Mouse (Mus musculus) hindbrain, embryonic 15.5 days (tissue): ENCODE measurements at regions not wholly inside any gene's neighbourhood (a gene's known extent, or its start where the extent isn't known, plus 50 kb on each side); places are given as distances from the start of the nearest gene placed in this dataset.
"Not testable (repeated sequence)": the region's sequence is repeated elsewhere in the genome, so short reads cannot be mapped to it uniquely, and the experiment has no call there.

Experiments
- ATAC-seq: fragments of 200-750 bp; cut with Nextera tagmentation; 2 replicates; pipeline ENCODE4 v1.8.0; 2017; ENCODE audit warnings: low read depth, moderate number of reproducible peaks, moderate TSS enrichment; ENCODE audit not compliant: low FRiP score
- H3K27ac ChIP-seq: fragments of 300-500 bp; sonication (generic); replicated peaks from 2 replicates; pipeline ENCODE4 v1.5.1; 2015; ENCODE audit warnings: mild to moderate bottlenecking, inconsistent platforms
- H3K27me3 ChIP-seq: fragments of 300-500 bp; sonication (generic); 2 replicates; pipeline ENCODE4 v1.6.1; 2015; ENCODE audit warnings: control low read depth, inconsistent platforms
- H3K36me3 ChIP-seq: fragments of 300-500 bp; sonication (generic); 2 replicates; pipeline ENCODE4 v1.6.1; 2015; ENCODE audit warnings: control low read depth, inconsistent platforms
- H3K4me1 ChIP-seq: fragments of 300-500 bp; sonication (generic); replicated peaks from 2 replicates; pipeline ENCODE4 v1.6.1; 2015; ENCODE audit warnings: control low read depth, inconsistent platforms
- H3K4me2 ChIP-seq: fragments of 300-500 bp; sonication (generic); 2 replicates; pipeline ENCODE4 v1.6.1; 2015; ENCODE audit warnings: moderate library complexity, mild to moderate bottlenecking, inconsistent platforms
- H3K4me3 ChIP-seq: fragments of 300-500 bp; sonication (generic); 2 replicates; pipeline ENCODE4 v1.5.1; 2015; ENCODE audit warnings: mild to moderate bottlenecking, inconsistent platforms
- H3K9ac ChIP-seq: fragments of 300-500 bp; sonication (generic); 2 replicates; pipeline ENCODE4 v1.6.1; 2015; ENCODE audit warnings: inconsistent platforms
- H3K9me3 ChIP-seq: fragments of 300-500 bp; sonication (generic); 2 replicates; pipeline ENCODE4 v1.6.1; 2016; ENCODE audit warnings: control low read depth, inconsistent platforms
- WGBS: fragments of 180-500 bp; shearing (Covaris S2); methylation state at CpG from one replicate; pipeline ENCODE4 v1.1.7; 2015; 5-methylcytosine and 5-hydroxymethylcytosine counted together

DNA sequence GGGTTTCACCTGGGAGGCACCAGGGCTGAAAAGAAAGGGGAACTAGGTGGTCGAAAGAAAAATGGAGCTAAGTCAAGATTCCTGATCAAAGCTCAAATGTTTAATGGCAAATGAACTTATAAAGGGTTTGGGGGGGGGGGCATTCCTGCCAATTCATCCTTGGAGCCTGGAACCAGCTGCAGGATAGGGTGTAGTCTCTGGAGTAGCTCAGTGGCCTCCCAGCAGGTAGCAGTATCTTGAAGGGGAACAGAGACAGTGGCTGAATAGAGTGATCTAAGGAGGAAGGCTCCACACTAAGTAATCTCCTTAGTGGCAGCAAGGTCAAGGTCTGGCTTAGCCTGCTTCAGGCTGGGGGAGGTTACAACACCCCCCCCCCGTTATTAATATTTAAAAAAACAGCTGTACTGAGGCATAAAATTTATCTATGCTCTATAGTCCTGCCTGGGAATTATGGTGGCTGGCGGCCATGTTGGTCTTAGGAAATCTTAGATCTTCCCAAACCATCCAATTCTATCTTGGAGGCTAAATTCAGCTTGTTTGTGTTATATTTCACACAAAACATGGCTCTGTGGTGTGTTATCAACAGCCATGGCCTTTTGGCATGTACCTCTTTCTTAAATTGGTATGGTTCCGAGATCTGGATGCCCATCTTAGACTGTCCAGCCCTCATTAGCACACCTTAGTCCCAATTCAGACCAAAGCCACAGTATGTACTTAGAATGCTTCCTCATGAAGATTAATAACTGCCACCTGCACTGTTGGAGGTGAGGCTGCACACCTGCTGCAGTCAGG, 528.7 kb upstream of the Kcnd2 start:
- H3K9ac ChIP-seq, H3K27ac ChIP-seq, H3K36me3 ChIP-seq, ATAC-seq, H3K9me3 ChIP-seq, H3K4me2 ChIP-seq, H3K27me3 ChIP-seq, H3K4me1 ChIP-seq, H3K4me3 ChIP-seq: not testable (repeated sequence)
- WGBS: 70% methylated on average over 4 of the region's 4 CpGs

DNA sequence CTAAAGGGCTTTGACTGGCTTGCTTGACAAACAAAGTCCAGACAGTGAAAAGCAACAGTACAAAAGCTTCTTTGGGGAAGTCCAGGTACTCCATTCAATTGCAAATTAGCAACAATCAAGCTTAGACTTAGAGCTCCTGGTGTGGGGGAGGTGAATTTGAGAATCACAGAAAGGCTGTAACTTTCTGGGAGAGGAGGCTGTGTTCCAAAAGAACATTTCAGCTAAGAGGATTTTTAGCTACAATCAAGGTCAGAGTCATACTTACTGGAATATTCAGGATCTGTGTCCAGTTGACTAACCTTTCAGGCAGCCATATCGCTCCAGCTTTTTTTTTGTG, 528.1 kb upstream of the Kcnd2 start:
- not testable (repeated sequence) for H3K4me1 ChIP-seq, H3K27me3 ChIP-seq, H3K9ac ChIP-seq, H3K4me3 ChIP-seq, H3K27ac ChIP-seq, H3K4me2 ChIP-seq, ATAC-seq, H3K36me3 ChIP-seq, H3K9me3 ChIP-seq
- WGBS: 50% methylated on average over 1 of the region's 1 CpGs

DNA sequence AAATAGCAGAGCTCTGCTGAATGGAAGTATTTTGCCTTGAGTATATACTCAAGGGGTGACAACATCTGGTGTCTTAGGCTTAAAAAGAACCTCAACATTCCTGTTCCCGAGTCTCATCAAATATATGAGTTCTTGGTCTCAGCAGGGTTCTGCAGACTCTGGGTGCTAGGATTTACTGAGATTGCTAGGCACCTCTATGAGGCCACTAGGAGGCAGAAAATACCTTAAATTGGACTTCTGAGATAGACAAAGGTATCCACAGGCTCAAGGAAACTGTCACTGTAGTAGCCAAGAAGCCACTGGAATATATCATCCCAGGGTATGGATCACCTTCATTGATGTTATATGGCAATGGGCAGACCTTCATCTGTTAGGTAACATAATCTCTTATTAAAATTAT, 489.4 kb upstream of the Kcnd2 start:
- Histone ChIP-seq H3K4me2 (no peak overlapping the region), H3K27me3 (no peaks in the 10 kb centered on the region), H3K4me1 (no peaks in the 10 kb centered on the region), H3K4me3 (no peak overlapping the region), H3K36me3 (no peaks in the 10 kb centered on the region), H3K27ac (no peak overlapping the region), H3K9ac (no peak overlapping the region), H3K9me3 (no peaks in the 10 kb centered on the region)
- no peak for ATAC-seq
- 78% methylated on average over 1 of the region's 1 CpGs for WGBS

DNA sequence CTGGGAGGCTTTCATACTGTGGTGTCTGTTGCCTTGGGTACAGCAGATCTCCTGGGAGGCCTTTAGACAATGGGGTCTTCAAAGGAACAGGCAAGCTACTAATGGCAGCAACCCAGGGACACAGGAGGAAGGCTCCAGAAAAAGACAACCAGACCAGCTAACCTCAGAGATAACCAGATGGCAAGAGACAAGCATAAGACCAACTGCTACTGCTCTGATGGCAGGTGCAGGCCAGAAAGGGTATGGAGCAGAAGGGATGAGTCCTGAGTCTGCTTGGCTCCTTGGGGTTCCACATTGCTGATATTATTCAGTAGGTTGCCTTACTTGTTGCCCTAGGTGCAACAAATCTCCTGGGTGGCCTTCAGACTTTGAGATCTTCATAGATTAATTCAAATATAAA, 476.2 kb upstream of the Kcnd2 start:
- H3K4me1 ChIP-seq: no peaks in the 10 kb centered on the region
- no peak overlapping the region for H3K27ac ChIP-seq
- no peak overlapping the region for H3K4me3 ChIP-seq
- H3K4me2 ChIP-seq: no peak overlapping the region
- H3K9me3 ChIP-seq: no peaks in the 10 kb centered on the region; the same call in 1 of the 2 replicates
- no peak overlapping the region for H3K9ac ChIP-seq
- H3K27me3 ChIP-seq: no peaks in the 10 kb centered on the region
- ATAC-seq: no peak
- no peaks in the 10 kb centered on the region for H3K36me3 ChIP-seq

DNA sequence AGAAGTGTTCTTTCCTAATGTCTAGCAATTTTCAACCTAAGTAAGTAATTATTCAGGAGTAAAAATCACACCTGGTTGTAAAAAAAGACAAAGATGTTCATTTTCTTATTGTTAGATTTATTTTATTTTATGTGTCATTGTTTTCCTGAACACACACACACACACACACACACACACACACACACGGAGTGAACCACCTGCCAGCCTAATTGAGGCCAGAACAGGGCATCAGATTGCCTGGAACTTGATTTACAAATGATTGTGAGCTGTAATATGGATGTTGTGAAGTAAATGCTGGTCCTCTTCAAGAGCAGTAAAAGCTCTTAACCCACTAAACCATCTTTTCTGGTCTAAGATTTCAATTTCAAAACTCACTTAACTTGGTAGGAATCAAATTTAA, 474.9 kb upstream of the Kcnd2 start:
- Histone ChIP-seq H3K4me3 (no peak overlapping the region), H3K27ac (no peak overlapping the region), H3K36me3 (no peaks in the 10 kb centered on the region), H3K27me3 (no peaks in the 10 kb centered on the region), H3K4me1 (no peaks in the 10 kb centered on the region), H3K9me3 (no peaks in the 10 kb centered on the region; the same call in 1 of the 2 replicates), H3K4me2 (no peak overlapping the region), H3K9ac (no peak overlapping the region)
- no peak for ATAC-seq
- WGBS: 71% methylated on average over 1 of the region's 1 CpGs

DNA sequence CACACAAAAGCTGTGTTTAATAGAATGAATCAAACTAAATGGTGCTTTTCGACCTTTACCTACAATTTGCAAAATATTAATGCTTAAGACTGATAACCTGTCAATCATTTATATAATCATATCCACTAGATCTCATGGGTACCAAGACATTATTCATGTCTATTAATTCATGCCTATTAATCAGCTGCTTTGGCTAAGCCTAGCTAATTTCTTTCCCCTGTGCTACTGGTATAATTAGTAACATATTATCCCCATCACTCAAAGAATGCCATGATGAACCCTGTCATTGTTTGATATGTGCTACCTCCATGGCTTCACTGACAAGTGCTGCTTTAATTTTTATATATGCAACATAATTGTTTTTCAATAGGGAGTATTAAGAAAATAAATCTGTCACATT, 474.1 kb upstream of the Kcnd2 start:
- H3K4me3 ChIP-seq: no peak overlapping the region
- ATAC-seq: no peak; the same call in 1 of the 2 replicates
- H3K27ac ChIP-seq: no peak overlapping the region
- no peaks in the 10 kb centered on the region for H3K27me3 ChIP-seq
- WGBS: 51% methylated on average over 1 of the region's 1 CpGs
- no peaks in the 10 kb centered on the region for H3K36me3 ChIP-seq
- no peak overlapping the region for H3K9ac ChIP-seq
- H3K4me2 ChIP-seq: no peak overlapping the region
- no peaks in the 10 kb centered on the region for H3K4me1 ChIP-seq
- no peaks in the 10 kb centered on the region; the same call in 1 of the 2 replicates for H3K9me3 ChIP-seq

DNA sequence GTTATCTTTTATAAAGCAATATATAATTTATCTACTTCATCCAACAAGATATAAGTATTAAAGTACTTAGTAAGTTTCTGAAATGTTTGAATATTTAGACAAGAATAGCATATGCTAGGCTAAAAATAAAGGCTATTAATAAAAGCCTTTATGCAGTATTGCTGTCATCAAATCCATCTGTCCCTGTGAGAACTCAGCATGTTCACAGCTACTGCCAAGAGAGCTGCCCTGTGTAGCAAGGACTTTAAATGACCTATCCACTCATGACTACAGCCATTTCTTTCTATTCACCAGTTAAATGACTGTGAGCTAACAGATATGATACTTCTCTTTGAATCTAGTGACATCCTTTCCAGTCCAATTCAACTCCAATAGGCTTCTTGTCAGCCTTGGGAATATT, 458.1 kb upstream of the Kcnd2 start:
- Histone ChIP-seq H3K4me2 (no peak overlapping the region), H3K4me1 (no peaks in the 10 kb centered on the region), H3K9me3 (no peaks in the 10 kb centered on the region), H3K4me3 (no peak overlapping the region), H3K36me3 (no peaks in the 10 kb centered on the region), H3K27ac (no peak overlapping the region), H3K27me3 (no peaks in the 10 kb centered on the region), H3K9ac (no peak overlapping the region)
- no peak for ATAC-seq

DNA sequence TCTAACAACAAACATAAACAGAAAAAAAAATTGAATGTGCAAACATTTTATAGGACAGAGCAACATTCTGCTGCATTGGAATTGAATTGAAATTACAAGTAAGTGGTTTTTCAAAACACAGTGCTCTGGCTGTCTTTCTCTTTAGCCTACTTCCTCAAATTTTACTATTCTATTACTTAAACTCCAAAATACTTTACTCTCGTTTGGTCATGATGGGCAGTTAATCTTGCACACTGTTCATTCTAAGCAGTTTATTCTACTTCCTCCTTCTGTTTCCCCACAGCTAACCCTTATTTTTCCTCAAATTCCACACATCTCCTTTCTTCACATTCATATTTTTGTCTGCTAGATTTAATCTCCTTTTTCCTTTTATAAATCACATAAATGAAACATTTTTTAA, 454.0 kb upstream of the Kcnd2 start:
- H3K36me3 ChIP-seq: no peaks in the 10 kb centered on the region
- no peaks in the 10 kb centered on the region for H3K4me1 ChIP-seq
- no peak overlapping the region for H3K4me2 ChIP-seq
- ATAC-seq: no peak
- H3K9ac ChIP-seq: no peak overlapping the region
- WGBS: 81% methylated on average over 1 of the region's 1 CpGs
- no peaks in the 10 kb centered on the region for H3K9me3 ChIP-seq
- H3K27ac ChIP-seq: no peak overlapping the region
- H3K4me3 ChIP-seq: no peak overlapping the region
- no peaks in the 10 kb centered on the region for H3K27me3 ChIP-seq

DNA sequence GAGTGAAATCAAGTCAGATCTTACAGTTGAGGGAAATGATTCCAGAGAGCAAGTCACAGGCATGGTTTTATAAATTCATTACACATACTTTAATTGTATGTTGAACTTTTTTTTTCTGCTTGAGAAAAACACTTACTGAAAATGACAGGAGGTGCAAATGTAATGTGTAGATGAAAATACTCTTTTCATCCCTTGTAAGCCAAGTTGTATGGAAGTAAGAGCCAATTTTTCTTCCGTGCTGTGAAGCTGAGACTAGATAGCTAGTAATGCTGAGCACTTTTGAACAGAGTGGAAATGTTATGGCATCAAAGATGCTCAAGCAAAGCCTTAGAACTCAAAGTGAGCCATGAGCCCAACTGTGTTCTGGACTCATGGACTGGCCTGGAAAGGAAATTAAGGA, 439.4 kb upstream of the Kcnd2 start:
- no peaks in the 10 kb centered on the region for H3K27me3 ChIP-seq
- 86% methylated on average over 1 of the region's 1 CpGs for WGBS
- H3K9me3 ChIP-seq: no peaks in the 10 kb centered on the region
- no peaks in the 10 kb centered on the region for H3K4me1 ChIP-seq
- no peak overlapping the region for H3K9ac ChIP-seq
- no peak for ATAC-seq
- no peak overlapping the region for H3K4me2 ChIP-seq
- H3K4me3 ChIP-seq: no peak overlapping the region
- H3K36me3 ChIP-seq: no peaks in the 10 kb centered on the region
- H3K27ac ChIP-seq: no peak overlapping the region
